ENCODE assay signal across 26 mouse cellular contexts in the genomic region with DNA sequence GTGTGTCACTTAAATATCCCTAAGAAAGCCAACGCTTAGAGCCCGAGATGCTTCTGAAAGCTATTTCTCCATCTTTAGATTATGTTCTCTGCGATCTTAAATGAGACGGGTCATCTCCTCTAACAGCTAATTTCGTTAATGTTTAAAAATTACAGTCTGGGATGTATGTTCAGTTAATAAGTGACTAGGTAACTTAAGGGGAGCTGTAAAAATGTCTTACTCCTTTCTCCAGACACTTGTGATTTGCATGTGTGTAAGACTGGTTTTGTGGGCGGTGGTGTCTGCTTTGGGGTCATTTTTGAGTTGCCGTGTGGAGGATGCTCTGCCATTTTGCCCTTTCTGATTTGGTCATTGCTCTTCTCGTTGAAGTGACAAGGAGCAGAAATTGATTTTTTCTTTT. TPM values are rescaled to one million over a fixed set of nuclear protein-coding genes. Genes with fewer than 3 reads are reported as not detected.
"Had no signal": no experiment of that assay in that cellular context is flagged by ENCODE, and none has a peak within 500 bp of the region (broad histone marks: within the 10 kb centered on the region; RNA-seq: fewer than 3 reads in every experiment).

No protein-coding gene starts in this region.

- H3K9ac ChIP-seq: forebrain, postnatal 0 days; heart, embryonic 12.5 days; hindbrain, embryonic 13.5 days; hindbrain, embryonic 15.5 days; limb, embryonic 13.5 days; limb, embryonic 15.5 days; liver, embryonic 12.5 days; liver, embryonic 14.5 days had no signal

- H3K9me3 ChIP-seq: heart, embryonic 10.5 days; heart, embryonic 12.5 days; hindbrain, embryonic 13.5 days; hindbrain, embryonic 15.5 days; limb, embryonic 13.5 days; limb, embryonic 15.5 days; liver, embryonic 12.5 days had no signal

- H3K27ac ChIP-seq: heart, embryonic 10.5 days; hindbrain, embryonic 13.5 days; hindbrain, embryonic 15.5 days; hindbrain, postnatal 0 days; layer of hippocampus, adult 2 months; left cerebral cortex, adult 2 months; limb, embryonic 13.5 days; limb, embryonic 15.5 days; liver, embryonic 12.5 days; liver, embryonic 14.5 days had no signal

- H3K4me1 ChIP-seq: heart, embryonic 10.5 days; heart, embryonic 12.5 days; hindbrain, embryonic 13.5 days; hindbrain, embryonic 15.5 days; liver, embryonic 12.5 days had no signal

- ATAC-seq: forebrain, postnatal 0 days; hindbrain, postnatal 0 days; liver, embryonic 12.5 days had no signal

- H3K4me2 ChIP-seq: heart, embryonic 12.5 days; hindbrain, embryonic 13.5 days; hindbrain, embryonic 15.5 days; limb, embryonic 13.5 days; limb, embryonic 15.5 days; liver, embryonic 12.5 days had no signal

- H3K4me3 ChIP-seq: heart, embryonic 10.5 days; heart, embryonic 12.5 days; hindbrain, embryonic 13.5 days; hindbrain, embryonic 15.5 days; layer of hippocampus, adult 2 months; left cerebral cortex, adult 2 months; limb, embryonic 13.5 days; limb, embryonic 15.5 days; liver, embryonic 12.5 days had no signal

- H3K27me3 ChIP-seq: heart, embryonic 12.5 days; hindbrain, embryonic 13.5 days; hindbrain, embryonic 15.5 days; limb, embryonic 13.5 days; limb, embryonic 15.5 days; liver, embryonic 12.5 days had no signal

- DNase-seq: forebrain, postnatal 0 days; gastrocnemius, postnatal 14 days; gastrocnemius, postnatal 36 days; heart, adult 18-20 months; heart, postnatal 10 days; kidney, adult 18-20 months; kidney, postnatal 14 days; kidney, postnatal 36 days; left cerebral cortex, postnatal 4 days had no signal

RNA-seq across cellular contexts. Expression of a gene that starts 55.1 kb away (rescaled TPM):
- polyA plus RNA-seq: gonadal fat pad, adult 2 months; heart, embryonic 12.5 days; heart, embryonic 14.5 days; heart, embryonic 16.5 days; kidney, embryonic 14.5 days; limb, embryonic 11.5 days; liver, embryonic 12.5 days; liver, embryonic 16.5 days had no signal
